In the genomic region with DNA sequence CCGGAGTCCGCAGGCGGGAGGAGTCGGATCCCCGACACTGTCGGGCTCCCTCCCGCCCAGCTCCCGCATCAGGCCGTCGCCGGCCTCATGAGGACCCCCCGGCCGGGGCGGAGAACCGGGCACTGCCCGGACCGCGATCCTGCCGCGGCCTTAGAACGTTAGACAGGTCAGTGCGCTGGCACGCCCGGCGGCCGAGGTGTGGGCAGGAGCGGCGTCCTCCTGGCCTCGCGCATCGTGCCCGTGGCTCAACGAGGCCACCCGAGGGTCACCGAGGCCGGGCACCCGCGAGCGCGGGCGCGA, we compare ENCODE assay signal across 8 mouse cellular contexts. TPM values are rescaled to one million over a fixed set of nuclear protein-coding genes. Genes with fewer than 3 reads are reported as not detected.
DNase-seq lines count a peak whose midpoint lies in the region; ATAC-seq and TF ChIP-seq lines count a peak whose summit lies in the region.

No protein-coding gene starts in this region.

- peak overlapping the region; percentile 99 for H3K4me2 ChIP-seq in limb, embryonic 14.5 days (replicated peaks; ENCODE audit: low read depth, low read length, severe bottlenecking)
- H3K4me2 ChIP-seq in stomach, embryonic 15.5 days, result peak overlapping the region; percentile 100

- H3K4me1 ChIP-seq in cerebellum, adult 2 months (ENCODE audit: control insufficient read depth, insufficient read depth, low read length), result peaks cover 9% of the 10 kb centered on the region
- peaks cover 16% of the 10 kb centered on the region for H3K4me1 ChIP-seq in testis, adult 2 months (ENCODE audit: control insufficient read depth, insufficient read depth, low read length)
- no peaks in the 10 kb centered on the region; the same call in none of the 2 replicates for H3K4me1 ChIP-seq in limb, embryonic 14.5 days (ENCODE audit: control insufficient read depth, insufficient read depth, low read length)
- peaks cover 21% of the 10 kb centered on the region for H3K4me1 ChIP-seq in stomach, embryonic 15.5 days

- intact Hi-C loops in gastrocnemius, postnatal 36 days (cut with DNase I), result loop anchor here (5.0 kb wide), 1 partner anchor 38 kb away; no protein-coding TSS in a partner anchor

- no peaks in the 10 kb centered on the region for H3K27me3 ChIP-seq in cerebellum, adult 2 months (ENCODE audit: control insufficient read depth, insufficient read depth, low read length)
- no peaks in the 10 kb centered on the region for H3K27me3 ChIP-seq in testis, adult 2 months (ENCODE audit: control insufficient read depth, insufficient read depth, low read length)
- H3K27me3 ChIP-seq in limb, embryonic 14.5 days (ENCODE audit: control insufficient read depth, insufficient read depth, low read length), result peaks cover 50% of the 10 kb centered on the region
- peaks cover 47% of the 10 kb centered on the region for H3K27me3 ChIP-seq in stomach, embryonic 15.5 days (replicated peaks)

- H3K9ac ChIP-seq in limb, embryonic 14.5 days (ENCODE audit: low read depth, low read length, severe bottlenecking), result peak overlapping the region; percentile 67
- peak overlapping the region; percentile 77 for H3K9ac ChIP-seq in stomach, embryonic 15.5 days

- H3K4me3 ChIP-seq in cerebellum, adult 2 months (replicated peaks; ENCODE audit: insufficient read depth, low read depth, low read length), result peak overlapping the region; percentile 71
- H3K4me3 ChIP-seq in testis, adult 2 months (ENCODE audit: control insufficient read depth, low read depth, low read length), result peak overlapping the region; percentile 86
- peak overlapping the region; percentile 60 for H3K4me3 ChIP-seq in limb, embryonic 14.5 days (replicated peaks; ENCODE audit: low read length)
- H3K4me3 ChIP-seq in stomach, embryonic 15.5 days (replicated peaks), result peak overlapping the region; percentile 57

- ATAC-seq in limb, embryonic 14.5 days (ENCODE audit: low FRiP score, low read depth), result peak; percentile 36; the same call in 1 of the 2 replicates
- peak; percentile 25 for ATAC-seq in stomach, embryonic 15.5 days (ENCODE audit: insufficient read depth, low FRiP score, low read depth)

- H3K9me3 ChIP-seq in limb, embryonic 14.5 days (ENCODE audit: control insufficient read depth, low read length), result no peaks in the 10 kb centered on the region
- H3K9me3 ChIP-seq in stomach, embryonic 15.5 days, result no peaks in the 10 kb centered on the region

- under 1% methylated on average over 42 of the region's 42 CpGs for WGBS in cerebellum, adult 2 months
- WGBS in limb, embryonic 14.5 days, result 2% methylated on average over 15 of the region's 42 CpGs
- under 1% methylated on average over 40 of the region's 42 CpGs for WGBS in stomach, embryonic 15.5 days

- TF ChIP-seq CTCF in cerebellum, adult 2 months (IDR thresholded peaks at IDR 0.05; ENCODE audit: borderline replicate concordance, insufficient read depth, low read depth, low read length), result no peak
- no peak for TF ChIP-seq CTCF in testis, adult 2 months (IDR thresholded peaks at IDR 0.05; ENCODE audit: control insufficient read depth, insufficient read depth, insufficient replicate concordance, low read depth, low read length)

- no peaks in the 10 kb centered on the region for H3K36me3 ChIP-seq in testis, adult 2 months (ENCODE audit: control insufficient read depth, insufficient read depth, low read length)
- no peaks in the 10 kb centered on the region for H3K36me3 ChIP-seq in limb, embryonic 14.5 days (ENCODE audit: control insufficient read depth, insufficient read depth, low read length)
- no peaks in the 10 kb centered on the region for H3K36me3 ChIP-seq in stomach, embryonic 15.5 days

- H3K27ac ChIP-seq in cerebellum, adult 2 months (ENCODE audit: insufficient read depth, low read length), result peak overlapping the region; percentile 90
- H3K27ac ChIP-seq in testis, adult 2 months (ENCODE audit: control insufficient read depth, insufficient read depth, low read depth, low read length), result peak overlapping the region; percentile 90
- no peak overlapping the region for H3K27ac ChIP-seq in limb, embryonic 14.5 days (replicated peaks; ENCODE audit: low read depth, low read length)
- peak overlapping the region; percentile 74 for H3K27ac ChIP-seq in stomach, embryonic 15.5 days

- TF ChIP-seq POLR2A in cerebellum, adult 2 months (IDR thresholded peaks at IDR 0.05; ENCODE audit: borderline replicate concordance, insufficient read depth, low read length), result no peak
- TF ChIP-seq POLR2A in testis, adult 2 months (IDR thresholded peaks at IDR 0.05; ENCODE audit: control insufficient read depth, low read depth, low read length), result peak; percentile 61
- no peak for TF ChIP-seq POLR2A in limb, embryonic 14.5 days (IDR thresholded peaks at IDR 0.05; ENCODE audit: borderline replicate concordance, extremely low read depth, insufficient read depth, insufficient read length)

- peak; percentile 69 to 89 for DNase-seq in cerebellum, adult 2 months
- no peak for DNase-seq in cerebellum, adult 8-10 months
- DNase-seq in testis, postnatal 10 days (ENCODE audit: low spot score), result no peak
- DNase-seq in limb, embryonic 14.5 days (ENCODE audit: low spot score), result no peak
- no peak for DNase-seq in gastrocnemius, postnatal 36 days
- DNase-seq in layer of hippocampus, postnatal 36 days, result no peak

RNA-seq across cellular contexts. Expression of gene B4galnt1, which starts 0.3 kb away (rescaled TPM):
- 81.9 and 83.6 TPM in 2 replicates for polyA plus RNA-seq in cerebellum, adult 2 months (2012; rRNA removed)
- 21.7 and 27.0 TPM in 2 replicates for polyA plus RNA-seq in testis, adult 2 months (2012; rRNA removed)
- 12.1 and 15.0 TPM in 2 replicates for polyA plus RNA-seq in limb, embryonic 14.5 days (2012; rRNA removed)
- polyA plus RNA-seq in limb, embryonic 14.5 days (2014; fragmentation: Nextera tagmentation; extraction: Ambion mirVana), result 10.8 and 11.8 TPM in 2 replicates
- polyA plus RNA-seq in stomach, embryonic 15.5 days (2015; fragmentation: Nextera tagmentation; extraction: Ambion mirVana), result 29.4 and 31.4 TPM in 2 replicates
- 1 to 10 TPM in 1 of 2 experiments, under 1 TPM in 1; 0.69 to 1.0 TPM for total RNA-seq in gastrocnemius, postnatal 36 days (2021)
- total RNA-seq in layer of hippocampus, postnatal 36 days (2021), result 100 to 1,000 TPM; 115 to 123 TPM

RNA-seq across cellular contexts. Expression of gene Slc26a10, which starts 15.1 kb away (rescaled TPM):
- 3.1 and 3.3 TPM in 2 replicates for polyA plus RNA-seq in cerebellum, adult 2 months (2012; rRNA removed)
- polyA plus RNA-seq in testis, adult 2 months (2012; rRNA removed), result 11.5 and 11.9 TPM in 2 replicates
- 2.9 and 3.7 TPM in 2 replicates for polyA plus RNA-seq in limb, embryonic 14.5 days (2012; rRNA removed)
- polyA plus RNA-seq in limb, embryonic 14.5 days (2014; fragmentation: Nextera tagmentation; extraction: Ambion mirVana), result 0.81 and 1.2 TPM in 2 replicates
- polyA plus RNA-seq in stomach, embryonic 15.5 days (2015; fragmentation: Nextera tagmentation; extraction: Ambion mirVana), result 1.1 and 1.3 TPM in 2 replicates
- total RNA-seq in gastrocnemius, postnatal 36 days (2021), result 1 to 10 TPM; 4.8 to 5.1 TPM
- 10 to 100 TPM; 15.6 to 27.2 TPM for total RNA-seq in layer of hippocampus, postnatal 36 days (2021)

RNA-seq across cellular contexts. Expression of gene Arhgef25, which starts 24.6 kb away (rescaled TPM):
- 105 and 117 TPM in 2 replicates for polyA plus RNA-seq in cerebellum, adult 2 months (2012; rRNA removed)
- polyA plus RNA-seq in testis, adult 2 months (2012; rRNA removed), result 18.6 and 19.8 TPM in 2 replicates
- 228 and 246 TPM in 2 replicates for polyA plus RNA-seq in limb, embryonic 14.5 days (2012; rRNA removed)
- polyA plus RNA-seq in limb, embryonic 14.5 days (2014; fragmentation: Nextera tagmentation; extraction: Ambion mirVana), result 86.8 and 113 TPM in 2 replicates
- polyA plus RNA-seq in stomach, embryonic 15.5 days (2015; fragmentation: Nextera tagmentation; extraction: Ambion mirVana), result 65.9 and 69.9 TPM in 2 replicates
- 1 to 10 TPM; 8.3 to 9.4 TPM for total RNA-seq in gastrocnemius, postnatal 36 days (2021)
- total RNA-seq in layer of hippocampus, postnatal 36 days (2021), result 100 to 1,000 TPM; 359 to 363 TPM

RNA-seq across cellular contexts. Expression of gene Dtx3, which starts 30.2 kb away (rescaled TPM):
- polyA plus RNA-seq in cerebellum, adult 2 months (2012; rRNA removed), result 321 and 339 TPM in 2 replicates
- polyA plus RNA-seq in testis, adult 2 months (2012; rRNA removed), result 126 and 129 TPM in 2 replicates
- polyA plus RNA-seq in limb, embryonic 14.5 days (2012; rRNA removed), result 565 and 712 TPM in 2 replicates
- 157 and 184 TPM in 2 replicates for polyA plus RNA-seq in limb, embryonic 14.5 days (2014; fragmentation: Nextera tagmentation; extraction: Ambion mirVana)
- polyA plus RNA-seq in stomach, embryonic 15.5 days (2015; fragmentation: Nextera tagmentation; extraction: Ambion mirVana), result 90.4 and 106 TPM in 2 replicates
- 10 to 100 TPM; 21.2 to 24.6 TPM for total RNA-seq in gastrocnemius, postnatal 36 days (2021)
- 100 to 1,000 TPM; 238 TPM for total RNA-seq in layer of hippocampus, postnatal 36 days (2021)

RNA-seq across cellular contexts. Expression of gene Os9, which starts 44.4 kb away (rescaled TPM):
- polyA plus RNA-seq in cerebellum, adult 2 months (2012; rRNA removed), result 98.9 and 100 TPM in 2 replicates
- polyA plus RNA-seq in testis, adult 2 months (2012; rRNA removed), result 32.2 and 33.9 TPM in 2 replicates
- 60.6 and 61.0 TPM in 2 replicates for polyA plus RNA-seq in limb, embryonic 14.5 days (2012; rRNA removed)
- 54.7 and 57.6 TPM in 2 replicates for polyA plus RNA-seq in limb, embryonic 14.5 days (2014; fragmentation: Nextera tagmentation; extraction: Ambion mirVana)
- 100 and 108 TPM in 2 replicates for polyA plus RNA-seq in stomach, embryonic 15.5 days (2015; fragmentation: Nextera tagmentation; extraction: Ambion mirVana)
- total RNA-seq in gastrocnemius, postnatal 36 days (2021), result 10 to 100 TPM; 10.7 to 11.4 TPM
- 10 to 100 TPM; 97.5 to 99.3 TPM for total RNA-seq in layer of hippocampus, postnatal 36 days (2021)

Comparison
In these comparisons a context has a peak if more than half of its experiments do, and no peak if none do; other contexts are left out.
1. DNase-seq: peak in cerebellum, adult 2 months (2 of 2); none in cerebellum, adult 8-10 months (single experiment), testis, postnatal 10 days (single experiment), limb, embryonic 14.5 days (single experiment), gastrocnemius, postnatal 36 days (0 of 2) and layer of hippocampus, postnatal 36 days (0 of 2).
2. Peak in every context shown above with its lines, with median percentiles within 50 percentile points of each other: H3K4me3 ChIP-seq.